Mouse (Mus musculus) limb, embryonic 10.5 days (tissue): ENCODE results near the gene Bach1. TPM values are rescaled to one million over a fixed set of nuclear protein-coding genes. Genes with fewer than 3 reads are reported as not detected.

Source experiments
- DNase-seq: peaks from one replicate; pipeline ENCODE4 v3.0.0-alpha.2; 2017; ENCODE audit warnings: low spot score
- H3K27ac ChIP-seq: fragments of 300-500 bp; sonication (generic); 2 replicates; pipeline ENCODE4 v1.5.1; 2016; ENCODE audit warnings: mild to moderate bottlenecking
- H3K27me3 ChIP-seq: fragments of 300-500 bp; sonication (generic); 2 replicates; pipeline ENCODE4 v1.6.1; 2016; ENCODE audit warnings: low read depth, mild to moderate bottlenecking; ENCODE audit not compliant: poor library complexity, severe bottlenecking
- H3K36me3 ChIP-seq: fragments of 300-500 bp; sonication (generic); 2 replicates; pipeline ENCODE4 v1.6.1; 2016; ENCODE audit warnings: mild to moderate bottlenecking, moderate library complexity
- H3K4me1 ChIP-seq: fragments of 300-500 bp; sonication (generic); 2 replicates; pipeline ENCODE4 v1.6.1; 2016
- H3K4me3 ChIP-seq: fragments of 300-500 bp; sonication (generic); 2 replicates; pipeline ENCODE4 v1.5.1; 2016; ENCODE audit warnings: mild to moderate bottlenecking, moderate library complexity
- H3K9me3 ChIP-seq: fragments of 300-500 bp; sonication (generic); replicated peaks from 2 replicates; pipeline ENCODE4 v1.6.1; 2016; ENCODE audit warnings: mild to moderate bottlenecking
- WGBS: fragments of 180-500 bp; shearing (Covaris S2); methylation state at CpG from one replicate; pipeline ENCODE4 v1.1.7; 2016; 5-methylcytosine and 5-hydroxymethylcytosine counted together
- polyA plus RNA-seq: library from polyadenylated mRNA; unstranded; fragments of >200 nt; fragmentation: Nextera tagmentation; extraction: Ambion mirVana; gene quantifications from 2 replicates; pipeline ENCODE4 v1.2.1, GENCODE M21; 2016

Gene Bach1
- polyA plus RNA-seq, 1 experiment from 2014 or later: 15.4 TPM

DNA sequence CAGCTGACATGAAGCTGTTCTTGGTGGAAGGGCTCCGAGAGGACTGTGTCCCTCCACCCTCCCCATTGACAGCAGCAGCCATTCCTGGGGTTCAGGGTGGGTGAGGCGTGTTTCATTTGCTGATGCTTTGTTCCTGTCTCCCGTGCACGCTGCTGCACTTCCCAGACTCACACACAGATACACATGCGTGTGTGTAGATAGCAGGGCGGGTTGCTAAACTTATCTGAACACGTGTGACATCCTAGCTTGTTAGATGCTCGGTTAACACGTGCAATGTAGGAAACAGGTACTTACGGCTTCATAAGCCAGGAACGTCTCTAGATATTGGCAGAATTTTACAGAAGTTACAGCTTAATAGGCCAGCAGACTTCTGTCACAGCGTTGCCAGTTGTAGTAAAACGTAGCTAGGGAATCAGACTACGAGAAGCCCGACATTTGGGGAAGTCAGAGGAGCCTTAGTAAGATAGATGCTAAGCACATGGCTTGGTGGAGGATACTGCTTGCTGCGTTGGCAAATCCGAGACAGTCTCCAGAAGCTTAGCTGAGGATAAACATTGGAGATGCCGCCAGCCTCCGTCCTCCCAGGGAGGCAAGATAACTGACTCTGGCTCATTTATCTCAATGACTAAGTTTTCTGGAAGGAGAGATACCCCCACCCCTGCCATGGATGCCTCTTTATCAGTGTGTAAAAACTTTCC lies 7.3 kb downstream of the Bach1 start:
- Histone ChIP-seq H3K27ac (no peak overlapping the region), H3K36me3 (no peaks in the 10 kb centered on the region), H3K4me1 (peaks cover 31% of the 10 kb centered on the region), H3K9me3 (no peaks in the 10 kb centered on the region), H3K27me3 (no peaks in the 10 kb centered on the region), H3K4me3 (no peak overlapping the region)
- DNase-seq: no peak
- WGBS: 64% methylated on average over 19 of the region's 19 CpGs

DNA sequence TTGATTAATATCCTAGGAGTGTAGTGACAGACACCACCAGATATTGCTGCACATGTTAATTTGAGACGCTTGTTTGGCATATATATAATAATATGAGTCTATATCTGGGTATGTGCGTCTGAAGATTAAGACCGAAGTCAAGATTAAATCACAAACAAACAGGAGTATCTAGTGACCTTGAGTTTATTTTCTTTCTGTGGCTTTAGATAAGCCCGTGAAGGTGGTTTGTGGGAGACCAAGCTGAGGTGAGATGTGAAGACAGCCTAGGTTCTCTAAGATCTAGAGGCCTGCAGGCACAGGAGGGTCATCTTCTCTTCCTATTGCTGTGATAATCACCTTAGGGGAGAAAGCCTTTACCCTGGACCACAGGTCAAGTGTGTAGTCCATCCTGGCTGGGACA lies 8.6 kb downstream of the Bach1 start:
- H3K4me1 ChIP-seq: peaks cover 31% of the 10 kb centered on the region
- WGBS: 87% methylated on average over 4 of the region's 4 CpGs
- H3K27ac ChIP-seq: no peak overlapping the region
- H3K36me3 ChIP-seq: no peaks in the 10 kb centered on the region
- H3K4me3 ChIP-seq: no peak overlapping the region
- no peaks in the 10 kb centered on the region for H3K9me3 ChIP-seq
- no peaks in the 10 kb centered on the region for H3K27me3 ChIP-seq
- no peak for DNase-seq

DNA sequence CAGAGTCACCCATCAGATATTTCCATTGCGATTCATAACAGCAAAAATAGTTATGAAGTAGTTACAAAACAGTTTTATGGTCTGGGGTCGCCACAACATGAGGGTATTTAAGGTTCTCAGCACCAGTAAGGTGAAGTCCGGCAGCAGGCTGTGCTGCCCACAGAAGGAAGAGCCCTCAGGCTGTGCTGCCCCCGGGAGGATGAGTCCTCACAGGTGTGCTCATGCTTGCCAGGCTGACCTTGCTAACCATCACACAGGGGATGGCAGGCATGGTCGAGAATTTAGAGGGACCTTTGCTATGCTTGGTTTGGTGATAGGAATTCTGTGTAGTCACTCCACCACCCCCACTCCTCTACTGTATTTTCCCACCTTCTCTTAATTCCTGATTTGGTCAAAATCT lies 9.8 kb downstream of the Bach1 start:
- no peaks in the 10 kb centered on the region for H3K36me3 ChIP-seq
- no peaks in the 10 kb centered on the region for H3K9me3 ChIP-seq
- no peak overlapping the region for H3K27ac ChIP-seq
- peaks cover 30% of the 10 kb centered on the region for H3K4me1 ChIP-seq
- DNase-seq: no peak
- no peaks in the 10 kb centered on the region for H3K27me3 ChIP-seq
- WGBS: 78% methylated on average over 5 of the region's 5 CpGs
- no peak overlapping the region for H3K4me3 ChIP-seq

DNA sequence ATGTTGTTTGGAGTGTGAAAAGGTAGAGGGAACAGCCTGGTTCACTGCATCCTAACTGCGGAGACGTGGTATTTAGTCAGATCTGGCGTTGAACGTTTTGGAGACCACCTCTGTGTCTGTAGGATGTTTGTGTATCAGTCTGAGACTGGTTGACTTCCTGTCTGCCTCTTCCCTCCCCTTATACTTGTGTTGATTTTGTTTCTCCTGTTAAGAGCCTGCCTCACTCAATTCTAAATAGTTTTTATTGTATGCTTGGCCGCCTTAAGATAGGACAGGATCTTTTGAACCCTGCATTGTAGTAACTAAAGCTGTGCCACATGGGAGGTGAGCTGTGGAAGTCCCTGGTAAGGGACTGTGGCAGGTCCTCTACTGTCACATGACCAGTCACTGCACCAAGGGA lies 10.4 kb downstream of the Bach1 start:
- H3K9me3 ChIP-seq: no peaks in the 10 kb centered on the region
- no peaks in the 10 kb centered on the region for H3K36me3 ChIP-seq
- no peak overlapping the region for H3K4me3 ChIP-seq
- WGBS: 79% methylated on average over 5 of the region's 5 CpGs
- no peaks in the 10 kb centered on the region for H3K27me3 ChIP-seq
- peaks cover 32% of the 10 kb centered on the region for H3K4me1 ChIP-seq
- no peak overlapping the region for H3K27ac ChIP-seq
- no peak for DNase-seq

DNA sequence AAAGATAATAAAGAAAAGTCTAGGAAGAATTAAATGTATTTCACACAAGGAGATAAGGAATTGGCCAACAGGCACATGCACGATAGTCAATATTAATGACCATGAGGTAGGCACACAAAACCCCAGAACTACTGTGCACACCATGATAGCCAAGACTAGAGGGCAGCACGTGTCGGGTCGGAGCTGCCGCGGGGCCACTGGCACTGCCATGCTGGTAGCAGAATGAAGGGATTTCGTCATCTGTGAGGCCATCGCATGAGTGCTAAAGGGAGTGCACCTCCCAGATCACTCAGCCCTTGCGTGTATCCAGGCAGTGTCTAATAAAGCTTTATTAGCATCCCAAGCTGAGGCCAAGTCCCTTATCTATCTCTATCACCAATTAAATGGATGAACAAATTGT lies 11.2 kb downstream of the Bach1 start:
- Histone ChIP-seq H3K9me3 (no peaks in the 10 kb centered on the region), H3K4me3 (no peak overlapping the region), H3K27me3 (no peaks in the 10 kb centered on the region), H3K27ac (no peak overlapping the region), H3K36me3 (no peaks in the 10 kb centered on the region), H3K4me1 (peaks cover 35% of the 10 kb centered on the region)
- WGBS: 95% methylated on average over 9 of the region's 9 CpGs
- DNase-seq: no peak

DNA sequence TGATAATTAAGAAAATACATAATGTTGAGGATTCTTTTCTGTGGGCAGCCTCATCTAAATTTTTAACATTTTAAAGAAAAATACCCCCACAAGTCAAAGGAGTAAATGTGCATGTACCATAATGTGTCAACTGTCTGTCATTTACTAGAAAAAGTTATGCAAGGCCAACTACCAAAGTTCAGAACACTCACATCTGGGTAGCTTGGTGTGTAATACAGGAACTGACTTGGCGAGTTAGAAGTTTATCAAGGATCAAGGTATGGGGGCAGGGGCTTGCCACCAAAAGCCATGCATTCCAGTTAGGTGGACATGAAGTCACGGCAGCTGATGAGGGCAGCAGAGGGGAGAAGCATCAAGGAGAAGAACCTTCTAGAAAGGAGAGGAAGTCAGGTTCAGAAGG lies 13.2 kb downstream of the Bach1 start:
- WGBS: 88% methylated on average over 2 of the region's 2 CpGs

DNA sequence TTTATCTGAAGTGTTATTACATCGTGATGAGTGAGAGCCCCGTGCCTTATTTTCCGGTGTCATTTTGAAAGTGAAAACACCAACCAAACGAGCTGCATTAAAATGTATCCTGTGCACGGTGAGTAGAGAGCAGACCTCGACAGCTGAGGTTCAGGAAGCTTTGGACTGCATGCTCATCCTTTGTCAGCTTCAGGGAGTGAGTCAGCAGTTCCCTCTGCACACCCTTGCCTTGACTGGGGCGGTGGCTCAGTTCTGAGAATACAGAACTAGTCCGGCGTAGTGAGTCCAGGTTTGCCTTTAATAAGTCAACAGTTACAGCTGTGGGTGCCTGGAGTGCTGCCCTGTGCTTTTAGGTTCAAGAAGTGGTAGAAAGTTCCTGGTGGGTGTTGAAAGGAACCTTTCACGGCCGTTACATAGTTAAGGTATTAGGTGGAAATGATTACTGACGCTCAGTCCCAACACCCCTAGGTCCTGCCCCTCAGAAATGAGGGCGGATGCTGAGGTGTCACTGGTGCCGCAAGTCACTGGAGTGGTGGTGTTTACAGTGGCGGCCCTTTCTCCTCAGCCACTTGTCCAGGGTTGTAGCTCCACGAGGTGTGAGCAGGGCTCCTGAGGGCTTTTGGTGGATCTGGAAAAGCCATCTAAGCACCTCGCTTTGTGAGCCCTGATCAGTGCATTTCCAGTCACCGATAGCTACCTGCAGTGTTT lies 14.4 kb downstream of the Bach1 start:
- WGBS: 76% methylated on average over 18 of the region's 18 CpGs
- DNase-seq: no peak
- peaks cover 33% of the 10 kb centered on the region for H3K4me1 ChIP-seq

More for the DNA sequence above, 13.2 kb downstream of the Bach1 start:
- Histone ChIP-seq H3K27me3 (no peaks in the 10 kb centered on the region), H3K27ac (no peak overlapping the region), H3K4me3 (no peak overlapping the region), H3K4me1 (peaks cover 41% of the 10 kb centered on the region), H3K9me3 (no peaks in the 10 kb centered on the region), H3K36me3 (peaks cover 9% of the 10 kb centered on the region)
- no peak for DNase-seq

DNA sequence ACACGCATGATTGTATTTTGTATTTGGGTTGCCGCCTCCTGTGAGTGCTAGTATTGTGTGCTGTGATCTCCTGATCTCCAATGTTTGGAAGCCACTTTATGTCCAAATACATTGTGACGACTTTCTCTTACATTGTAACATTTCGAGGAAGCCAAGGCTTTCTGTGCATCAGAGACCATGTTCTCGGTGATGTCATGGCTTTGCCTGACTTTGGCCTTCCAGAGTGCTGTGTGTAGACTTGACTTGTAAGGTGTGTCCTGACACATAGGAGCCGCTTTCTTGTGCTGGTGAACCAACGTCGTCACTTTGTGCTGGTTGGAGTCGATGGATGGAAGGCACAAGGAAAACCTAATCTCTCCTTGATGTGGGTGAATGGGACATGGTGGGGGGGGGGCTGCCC lies 15.8 kb downstream of the Bach1 start:
- DNase-seq: no peak
- Histone ChIP-seq H3K27ac (no peak overlapping the region), H3K27me3 (no peaks in the 10 kb centered on the region), H3K4me3 (no peak overlapping the region), H3K36me3 (peaks cover 19% of the 10 kb centered on the region), H3K4me1 (peaks cover 29% of the 10 kb centered on the region), H3K9me3 (no peaks in the 10 kb centered on the region)
- WGBS: 95% methylated on average over 9 of the region's 9 CpGs

More for the DNA sequence above, 14.4 kb downstream of the Bach1 start:
- Histone ChIP-seq H3K4me3 (no peak overlapping the region), H3K27ac (no peak overlapping the region), H3K27me3 (no peaks in the 10 kb centered on the region), H3K36me3 (peaks cover 12% of the 10 kb centered on the region), H3K9me3 (no peaks in the 10 kb centered on the region)

DNA sequence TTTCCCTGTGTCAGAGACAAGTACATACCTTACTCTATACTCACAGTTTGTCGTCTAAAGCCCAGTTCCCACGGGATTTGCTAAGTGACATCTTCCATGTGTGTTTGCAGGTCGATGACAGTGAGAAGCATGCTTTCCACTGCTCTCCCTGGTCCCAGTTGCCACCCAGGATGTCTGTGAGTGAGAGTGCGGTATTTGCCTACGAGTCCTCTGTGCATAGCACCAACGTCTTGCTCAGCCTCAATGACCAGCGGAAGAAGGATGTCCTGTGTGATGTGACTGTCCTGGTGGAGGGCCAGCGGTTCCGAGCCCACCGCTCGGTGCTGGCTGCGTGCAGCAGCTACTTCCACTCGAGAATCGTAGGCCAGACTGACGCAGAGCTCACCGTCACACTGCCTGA lies 16.5 kb downstream of the Bach1 start:
- Histone ChIP-seq H3K27me3 (no peaks in the 10 kb centered on the region), H3K36me3 (peaks cover 26% of the 10 kb centered on the region), H3K4me1 (peaks cover 29% of the 10 kb centered on the region), H3K9me3 (no peaks in the 10 kb centered on the region), H3K4me3 (no peak overlapping the region), H3K27ac (no peak overlapping the region)
- DNase-seq: no peak
- 93% methylated on average over 16 of the region's 16 CpGs for WGBS

DNA sequence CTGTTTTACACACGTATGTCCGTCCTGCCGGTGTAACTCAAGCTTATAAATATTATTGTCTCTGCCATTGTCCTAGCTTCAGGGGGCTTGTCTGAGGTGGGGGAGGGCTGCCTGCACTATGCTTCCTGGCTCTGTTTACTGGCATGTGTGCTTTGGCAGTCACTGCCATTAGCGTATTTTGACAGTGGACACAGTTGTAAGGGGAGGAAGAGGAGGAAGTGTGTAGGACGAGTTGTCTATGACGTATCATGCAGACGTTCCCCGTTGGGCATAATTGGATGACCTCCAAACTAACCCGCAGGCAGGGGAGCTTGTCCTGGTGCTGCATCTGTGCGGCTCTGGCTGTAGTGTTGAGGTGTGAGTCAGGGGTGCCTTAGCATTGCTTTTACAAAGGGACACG lies 17.5 kb downstream of the Bach1 start:
- Histone ChIP-seq H3K27me3 (no peaks in the 10 kb centered on the region), H3K4me3 (no peak overlapping the region), H3K9me3 (no peaks in the 10 kb centered on the region), H3K27ac (no peak overlapping the region), H3K36me3 (peaks cover 34% of the 10 kb centered on the region), H3K4me1 (peaks cover 29% of the 10 kb centered on the region)
- WGBS: 72% methylated on average over 11 of the region's 11 CpGs
- DNase-seq: no peak

DNA sequence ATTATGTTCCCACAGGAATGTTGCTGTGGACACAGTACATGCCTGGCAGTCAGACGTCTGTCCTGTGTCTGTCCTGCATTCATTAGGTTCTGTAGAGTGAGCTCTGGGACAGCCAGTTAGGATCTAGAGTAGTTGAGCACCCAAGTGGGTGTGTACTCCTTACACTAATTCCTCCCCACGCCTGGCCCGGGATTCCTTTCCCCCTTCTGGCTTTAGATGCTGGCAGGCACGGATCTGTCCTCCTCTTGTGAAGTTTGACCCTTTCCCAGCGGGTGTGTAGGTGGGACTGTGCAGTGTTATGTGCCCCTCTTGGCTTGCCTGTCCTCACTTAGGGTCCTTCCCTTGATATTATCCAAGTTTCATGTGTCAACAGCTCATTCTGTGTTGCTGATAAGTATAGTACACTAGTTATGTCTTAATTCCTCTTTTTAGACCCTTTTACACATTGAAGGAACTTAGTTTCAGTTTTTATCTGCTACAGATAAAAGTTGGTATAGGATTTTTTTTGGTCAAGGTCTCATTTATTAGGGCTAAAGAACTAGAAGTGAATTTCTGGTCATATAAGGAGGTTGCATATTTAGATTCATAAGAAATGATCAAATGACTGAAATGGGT lies 18.4 kb downstream of the Bach1 start:
- no peaks in the 10 kb centered on the region for H3K27me3 ChIP-seq
- H3K27ac ChIP-seq: no peak overlapping the region
- peaks cover 42% of the 10 kb centered on the region for H3K36me3 ChIP-seq
- WGBS: 74% methylated on average over 5 of the region's 5 CpGs
- H3K9me3 ChIP-seq: no peaks in the 10 kb centered on the region
- DNase-seq: no peak
- no peak overlapping the region for H3K4me3 ChIP-seq
- H3K4me1 ChIP-seq: peaks cover 29% of the 10 kb centered on the region

DNA sequence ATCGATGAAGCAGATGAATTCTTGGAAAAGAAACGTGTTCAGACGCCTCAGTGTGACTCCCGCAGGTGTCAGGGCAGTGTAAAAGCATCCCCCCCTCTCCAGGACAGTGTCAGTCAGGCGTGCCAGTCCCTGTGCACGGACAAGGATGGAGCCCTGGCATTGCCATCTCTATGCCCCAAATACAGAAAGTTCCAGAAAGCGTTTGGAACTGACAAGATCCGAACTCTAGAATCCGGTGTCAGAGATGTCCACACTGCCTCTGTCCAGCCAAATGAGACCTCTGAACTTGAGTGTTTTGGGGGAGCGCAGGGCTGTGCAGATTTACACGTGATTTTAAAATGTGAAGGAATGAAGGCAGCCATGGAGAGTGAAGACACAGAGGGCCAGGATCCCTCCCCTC lies 20.3 kb downstream of the Bach1 start:
- Histone ChIP-seq H3K4me1 (peaks cover 18% of the 10 kb centered on the region), H3K36me3 (peaks cover 60% of the 10 kb centered on the region), H3K27me3 (no peaks in the 10 kb centered on the region), H3K9me3 (no peaks in the 10 kb centered on the region), H3K4me3 (no peak overlapping the region), H3K27ac (no peak overlapping the region)
- 91% methylated on average over 11 of the region's 11 CpGs for WGBS
- DNase-seq: no peak

DNA sequence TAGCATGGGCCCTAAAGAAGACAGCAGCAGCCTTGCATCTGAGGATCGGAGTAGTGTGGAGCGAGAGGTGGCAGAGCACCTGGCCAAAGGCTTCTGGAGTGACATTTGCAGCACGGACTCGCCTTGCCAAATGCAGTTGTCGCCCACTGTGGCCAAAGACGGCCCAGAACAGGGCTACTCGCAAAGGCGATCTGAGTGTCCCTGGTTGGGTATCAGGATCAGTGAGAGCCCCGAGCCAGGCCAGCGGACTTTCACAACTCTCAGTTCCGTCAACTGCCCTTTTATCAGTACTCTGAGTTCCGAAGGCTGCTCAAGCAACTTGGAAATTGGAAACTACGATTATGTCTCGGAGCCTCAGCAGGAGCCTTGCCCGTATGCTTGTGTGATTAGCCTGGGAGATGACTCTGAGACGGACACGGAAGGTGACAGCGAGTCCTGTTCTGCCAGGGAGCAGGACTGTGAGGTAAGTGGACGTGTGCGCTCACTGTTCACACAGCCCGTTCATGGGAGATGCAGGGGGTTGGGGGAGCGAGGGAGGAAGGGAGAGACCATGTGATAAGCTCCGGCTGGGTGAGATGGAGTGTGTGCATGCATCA lies 21.0 kb downstream of the Bach1 start:
- H3K4me3 ChIP-seq: no peak overlapping the region
- peaks cover 67% of the 10 kb centered on the region for H3K36me3 ChIP-seq
- no peak for DNase-seq
- H3K9me3 ChIP-seq: no peaks in the 10 kb centered on the region
- H3K27ac ChIP-seq: no peak overlapping the region
- H3K4me1 ChIP-seq: peaks cover 16% of the 10 kb centered on the region
- H3K27me3 ChIP-seq: no peaks in the 10 kb centered on the region
- WGBS: 91% methylated on average over 23 of the region's 23 CpGs
